Mouse (Mus musculus): ENCODE measurements around the gene Pcsk4. TPM values are rescaled to one million over a fixed set of nuclear protein-coding genes. Genes with fewer than 3 reads are reported as not detected.

The Pcsk4 gene
- total and polyA plus RNA-seq, 2 experiments from 2014 or later, result 3.8 to 11.8 TPM

DNA sequence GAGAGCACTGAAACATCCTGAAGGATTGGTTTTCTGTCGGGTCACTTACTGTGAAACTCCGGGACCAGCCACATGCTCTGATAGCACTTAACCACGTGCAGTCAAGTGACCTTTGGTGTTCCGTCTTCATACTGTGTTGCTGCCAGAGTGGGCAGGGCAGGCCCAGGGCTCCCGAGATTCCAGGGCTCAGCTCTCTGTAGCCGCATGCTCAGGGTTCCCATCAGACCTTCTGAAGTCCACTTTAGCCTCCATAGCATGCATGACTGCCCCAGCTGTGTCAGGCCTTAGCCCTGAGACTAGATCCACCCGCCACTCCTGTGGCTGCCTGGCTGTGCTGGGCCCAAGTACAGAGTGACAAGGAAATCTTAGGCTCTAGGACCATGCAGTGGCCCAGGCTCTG lies 48.0 kb downstream of the Pcsk4 start:
- peaks cover 67% of the 10 kb centered on the region for H3K36me3 ChIP-seq (ENCODE audit: insufficient read depth, low read length)
- no peak overlapping the region for H3K4me2 ChIP-seq (ENCODE audit: low read depth, low read length)
- no peak; the same call in 1 of the 2 replicates for ATAC-seq
- H3K4me3 ChIP-seq (ENCODE audit: low read length), result no peak overlapping the region
- DNase-seq (ENCODE audit: low spot score), result no peak
- H3K4me1 ChIP-seq (ENCODE audit: insufficient read depth, low read length), result no peaks in the 10 kb centered on the region
- 78% methylated on average over 7 of the region's 7 CpGs for WGBS
- H3K9me3 ChIP-seq (ENCODE audit: low read length), result no peaks in the 10 kb centered on the region
- H3K27me3 ChIP-seq (ENCODE audit: insufficient read depth, low read length), result no peaks in the 10 kb centered on the region
- TF ChIP-seq CTCF (IDR thresholded peaks at IDR 0.05; ENCODE audit: low read depth), result no peak
- no peak overlapping the region for H3K9ac ChIP-seq (replicated peaks; ENCODE audit: low read length)
- peak overlapping the region; percentile 32; the same call in 1 of the 2 replicates for H3K27ac ChIP-seq

DNA sequence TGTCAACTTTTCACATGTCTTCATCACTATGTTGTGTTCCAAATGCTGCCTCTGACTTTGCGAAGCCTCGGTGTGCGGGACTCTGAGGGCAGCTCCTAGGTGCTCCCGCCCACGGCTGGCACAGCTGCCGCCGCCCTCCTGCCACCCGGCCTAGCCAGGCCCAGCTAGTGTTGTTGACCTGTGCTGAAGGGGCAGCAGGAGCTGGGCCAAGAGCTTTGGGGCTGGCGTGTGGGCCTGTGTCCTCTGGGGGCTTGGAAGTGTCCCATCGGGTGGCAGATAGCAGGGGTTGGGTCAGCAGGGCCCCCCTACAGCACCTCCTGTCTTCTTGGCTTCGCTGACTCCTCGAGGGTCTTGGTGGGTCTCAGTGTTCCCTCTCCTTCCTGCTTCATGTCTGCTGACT lies 50.0 kb downstream of the Pcsk4 start:
- Histone ChIP-seq H3K9me3 (ENCODE audit: low read length) (no peaks in the 10 kb centered on the region), H3K27me3 (ENCODE audit: insufficient read depth, low read length) (no peaks in the 10 kb centered on the region), H3K4me1 (ENCODE audit: insufficient read depth, low read length) (no peaks in the 10 kb centered on the region), H3K4me2 (ENCODE audit: low read depth, low read length) (no peak overlapping the region), H3K9ac (replicated peaks; ENCODE audit: low read length) (no peak overlapping the region), H3K27ac (no peak overlapping the region), H3K4me3 (ENCODE audit: low read length) (no peak overlapping the region), H3K36me3 (ENCODE audit: insufficient read depth, low read length) (peaks cover 64% of the 10 kb centered on the region)
- no peak for DNase-seq (ENCODE audit: low spot score)
- ATAC-seq, result no peak
- WGBS, result 89% methylated on average over 12 of the region's 12 CpGs
- TF ChIP-seq CTCF (IDR thresholded peaks at IDR 0.05; ENCODE audit: low read depth), result no peak

DNA sequence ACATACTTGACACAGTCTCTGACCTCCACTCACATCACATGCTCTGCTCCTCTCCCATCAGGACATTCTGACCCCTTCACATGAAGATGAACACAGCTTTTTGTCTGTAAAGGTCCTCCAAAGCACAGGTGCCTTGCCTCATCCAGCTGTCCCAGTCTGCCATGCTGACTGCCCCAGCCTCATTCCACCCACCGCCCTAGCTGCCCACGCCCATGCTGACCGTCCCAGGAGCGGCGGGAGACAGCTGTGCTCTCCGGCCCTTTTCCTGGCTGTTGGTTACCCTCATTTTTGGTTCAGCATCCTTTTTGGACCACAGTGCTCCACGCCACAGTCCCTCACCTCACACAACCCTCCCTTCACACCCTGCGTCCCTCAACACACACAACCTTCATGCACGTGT lies 50.9 kb downstream of the Pcsk4 start:
- no peaks in the 10 kb centered on the region for H3K27me3 ChIP-seq (ENCODE audit: insufficient read depth, low read length)
- H3K4me1 ChIP-seq (ENCODE audit: insufficient read depth, low read length), result no peaks in the 10 kb centered on the region
- H3K9me3 ChIP-seq (ENCODE audit: low read length), result no peaks in the 10 kb centered on the region
- peaks cover 56% of the 10 kb centered on the region for H3K36me3 ChIP-seq (ENCODE audit: insufficient read depth, low read length)
- ATAC-seq (no peak), DNase-seq (ENCODE audit: low spot score) (no peak)
- no peak for TF ChIP-seq CTCF (IDR thresholded peaks at IDR 0.05; ENCODE audit: low read depth)
- WGBS, result 94% methylated on average over 9 of the region's 9 CpGs
- H3K9ac ChIP-seq (replicated peaks; ENCODE audit: low read length), result no peak overlapping the region
- H3K4me2 ChIP-seq (ENCODE audit: low read depth, low read length), result no peak overlapping the region
- H3K4me3 ChIP-seq (ENCODE audit: low read length), result no peak overlapping the region
- no peak overlapping the region for H3K27ac ChIP-seq

DNA sequence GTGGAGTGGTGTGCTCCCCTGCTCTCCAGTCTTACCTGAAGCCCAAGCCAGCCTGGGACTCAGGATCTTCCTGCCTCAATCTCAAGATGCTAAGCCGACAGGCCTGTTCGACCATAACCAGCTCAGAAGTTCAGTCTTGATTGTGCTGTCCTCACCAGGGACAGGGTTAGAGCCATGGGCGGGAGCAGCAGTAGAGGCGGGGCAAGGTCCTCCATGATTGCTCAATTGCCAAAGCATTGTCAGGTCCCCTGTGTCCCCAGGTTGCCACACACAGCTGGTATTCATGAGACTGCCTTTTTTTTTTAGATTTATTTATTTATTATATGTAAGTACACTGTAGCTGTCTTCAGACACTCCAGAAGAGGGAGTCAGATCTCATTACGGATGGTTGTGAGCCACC lies 53.1 kb downstream of the Pcsk4 start:
- Histone ChIP-seq H3K9me3 (ENCODE audit: low read length) (no peaks in the 10 kb centered on the region), H3K9ac (replicated peaks; ENCODE audit: low read length) (no peak overlapping the region), H3K27me3 (ENCODE audit: insufficient read depth, low read length) (no peaks in the 10 kb centered on the region), H3K4me3 (ENCODE audit: low read length) (no peak overlapping the region), H3K4me1 (ENCODE audit: insufficient read depth, low read length) (no peaks in the 10 kb centered on the region), H3K27ac (no peak overlapping the region), H3K4me2 (ENCODE audit: low read depth, low read length) (no peak overlapping the region), H3K36me3 (ENCODE audit: insufficient read depth, low read length) (peaks cover 45% of the 10 kb centered on the region)
- WGBS, result 91% methylated on average over 4 of the region's 5 CpGs
- no peak for DNase-seq (ENCODE audit: low spot score)
- TF ChIP-seq CTCF (IDR thresholded peaks at IDR 0.05; ENCODE audit: low read depth), result no peak
- no peak for ATAC-seq

DNA sequence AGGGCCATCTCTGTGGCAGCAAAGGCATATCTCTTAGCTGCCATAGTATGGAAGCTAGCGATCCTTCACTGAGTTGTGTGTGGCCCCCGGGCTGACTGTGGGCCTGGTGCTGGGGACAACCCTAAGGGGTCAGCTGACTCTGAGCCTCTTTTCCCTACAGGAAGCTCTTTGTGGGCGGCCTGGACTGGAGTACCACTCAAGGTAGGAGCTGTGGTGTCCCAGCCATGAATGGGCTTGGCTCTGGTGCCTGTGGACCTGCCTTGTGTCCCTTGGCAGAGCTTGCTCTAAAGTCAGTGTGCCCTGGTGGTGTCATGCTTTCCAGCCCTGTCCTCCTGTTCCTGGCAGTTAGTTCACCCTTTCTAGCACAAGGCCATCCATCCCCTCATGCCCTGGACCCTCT lies 55.5 kb downstream of the Pcsk4 start:
- TF ChIP-seq CTCF (IDR thresholded peaks at IDR 0.05; ENCODE audit: low read depth), result no peak
- peaks cover 31% of the 10 kb centered on the region for H3K36me3 ChIP-seq (ENCODE audit: insufficient read depth, low read length)
- no peaks in the 10 kb centered on the region for H3K27me3 ChIP-seq (ENCODE audit: insufficient read depth, low read length)
- peaks cover 6% of the 10 kb centered on the region; the same call in 1 of the 2 replicates for H3K4me1 ChIP-seq (ENCODE audit: insufficient read depth, low read length)
- no peak for DNase-seq (ENCODE audit: low spot score)
- H3K4me3 ChIP-seq (ENCODE audit: low read length), result no peak overlapping the region
- H3K9me3 ChIP-seq (ENCODE audit: low read length), result no peaks in the 10 kb centered on the region
- no peak for ATAC-seq
- 89% methylated on average over 3 of the region's 3 CpGs for WGBS
- H3K4me2 ChIP-seq (ENCODE audit: low read depth, low read length), result no peak overlapping the region
- no peak overlapping the region for H3K9ac ChIP-seq (replicated peaks; ENCODE audit: low read length)
- H3K27ac ChIP-seq, result no peak overlapping the region

DNA sequence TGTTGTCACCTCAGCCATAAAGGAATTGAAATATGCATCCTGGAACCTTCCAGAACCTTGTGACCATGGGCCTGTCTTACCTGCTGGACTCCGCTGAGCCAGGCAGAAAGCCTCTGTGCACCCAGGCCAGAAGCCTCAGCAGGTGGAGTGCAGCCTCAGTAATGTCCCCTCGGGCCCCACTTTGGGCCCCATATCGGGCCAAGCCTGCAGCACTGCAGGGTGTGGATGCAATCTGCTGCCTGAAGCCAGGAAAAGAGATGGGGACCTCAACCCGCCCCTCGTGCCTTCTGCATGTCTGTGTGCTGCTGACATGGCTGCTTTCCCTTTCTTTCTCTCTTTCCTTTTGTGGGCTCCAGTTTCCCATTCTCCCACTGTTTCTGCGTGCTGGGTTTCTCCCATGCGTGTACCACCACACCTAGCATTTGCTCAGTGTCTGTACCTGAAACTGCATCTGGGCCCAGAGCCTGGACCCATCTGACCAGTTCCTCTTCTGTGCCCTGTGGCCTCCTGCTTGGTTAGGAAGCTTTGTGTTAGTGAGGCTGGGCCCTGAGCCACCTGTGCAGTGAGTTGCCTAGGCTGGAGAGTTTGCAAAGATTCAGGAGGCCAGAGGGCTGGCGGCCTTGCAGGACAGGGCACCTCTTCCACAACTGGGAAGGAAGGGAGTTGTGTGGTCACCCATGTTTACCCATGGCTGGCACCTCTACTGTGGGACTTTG lies 57.3 kb downstream of the Pcsk4 start:
- no peak for ATAC-seq
- Histone ChIP-seq H3K27me3 (ENCODE audit: insufficient read depth, low read length) (no peaks in the 10 kb centered on the region), H3K4me2 (ENCODE audit: low read depth, low read length) (no peak overlapping the region), H3K36me3 (ENCODE audit: insufficient read depth, low read length) (peaks cover 18% of the 10 kb centered on the region), H3K4me3 (ENCODE audit: low read length) (no peak overlapping the region), H3K9me3 (ENCODE audit: low read length) (no peaks in the 10 kb centered on the region), H3K9ac (replicated peaks; ENCODE audit: low read length) (no peak overlapping the region; the same call in 1 of the 2 replicates), H3K27ac (no peak overlapping the region), H3K4me1 (ENCODE audit: insufficient read depth, low read length) (peaks cover 20% of the 10 kb centered on the region)
- DNase-seq (ENCODE audit: low spot score), result no peak
- 85% methylated on average over 8 of the region's 8 CpGs for WGBS
- no peak for TF ChIP-seq CTCF (IDR thresholded peaks at IDR 0.05; ENCODE audit: low read depth)

Small RNA genes lying within 50 kb of the gene (microRNA-seq; reads per million reads assigned to microRNA genes)
- gene Mir6911, result 1.4 to 2.6 reads per million in 2 experiments

Other genes with a start within 250 kb of the Pcsk4 start
- gene Sbno2, start 223.9 kb downstream of the Pcsk4 start, total RNA-seq (2014; rRNA removed), result 22.8 and 23.7 TPM in 2 replicates
- gene Sbno2, start 223.9 kb downstream of the Pcsk4 start, polyA plus RNA-seq (2015; fragmentation: Nextera tagmentation; extraction: Ambion mirVana), result 6.9 and 7.8 TPM in 2 replicates
- 86.4 and 86.6 TPM in 2 replicates for gene Stk11, start 213.7 kb downstream of the Pcsk4 start, total RNA-seq (2014; rRNA removed)
- gene Stk11, start 213.7 kb downstream of the Pcsk4 start, polyA plus RNA-seq (2015; fragmentation: Nextera tagmentation; extraction: Ambion mirVana), result 13.9 and 15.0 TPM in 2 replicates
- 273 and 303 TPM in 2 replicates for gene Atp5d, start 190.9 kb downstream of the Pcsk4 start, total RNA-seq (2014; rRNA removed)
- 733 and 736 TPM in 2 replicates for gene Atp5d, start 190.9 kb downstream of the Pcsk4 start, polyA plus RNA-seq (2015; fragmentation: Nextera tagmentation; extraction: Ambion mirVana)
- gene Cbarp, start 188.7 kb downstream of the Pcsk4 start, total RNA-seq (2014; rRNA removed), result 270 and 288 TPM in 2 replicates
- gene Cbarp, start 188.7 kb downstream of the Pcsk4 start, polyA plus RNA-seq (2015; fragmentation: Nextera tagmentation; extraction: Ambion mirVana), result 95.5 and 106 TPM in 2 replicates
- gene Midn, start 181.2 kb downstream of the Pcsk4 start, total RNA-seq (2014; rRNA removed), result 146 and 172 TPM in 2 replicates
- 14.7 and 15.8 TPM in 2 replicates for gene Midn, start 181.2 kb downstream of the Pcsk4 start, polyA plus RNA-seq (2015; fragmentation: Nextera tagmentation; extraction: Ambion mirVana)
- 257 and 261 TPM in 2 replicates for gene Cirbp, start 163.5 kb downstream of the Pcsk4 start, total RNA-seq (2014; rRNA removed)
- 730 and 732 TPM in 2 replicates for gene Cirbp, start 163.5 kb downstream of the Pcsk4 start, polyA plus RNA-seq (2015; fragmentation: Nextera tagmentation; extraction: Ambion mirVana)
- 2.6 and 3.2 TPM in 2 replicates for gene 1600002K03Rik, start 156.6 kb downstream of the Pcsk4 start, total RNA-seq (2014; rRNA removed)
- 4.3 and 4.4 TPM in 2 replicates for gene 1600002K03Rik, start 156.6 kb downstream of the Pcsk4 start, polyA plus RNA-seq (2015; fragmentation: Nextera tagmentation; extraction: Ambion mirVana)
- 24.0 and 32.8 TPM in 2 replicates for gene Efna2, start 150.0 kb downstream of the Pcsk4 start, total RNA-seq (2014; rRNA removed)
- 23.2 and 23.8 TPM in 2 replicates for gene Efna2, start 150.0 kb downstream of the Pcsk4 start, polyA plus RNA-seq (2015; fragmentation: Nextera tagmentation; extraction: Ambion mirVana)
- gene Mum1, start 103.1 kb downstream of the Pcsk4 start, total RNA-seq (2014; rRNA removed), result 41.5 and 49.3 TPM in 2 replicates
- gene Mum1, start 103.1 kb downstream of the Pcsk4 start, polyA plus RNA-seq (2015; fragmentation: Nextera tagmentation; extraction: Ambion mirVana), result 45.8 and 45.9 TPM in 2 replicates
- gene Ndufs7, start 80.4 kb downstream of the Pcsk4 start, total RNA-seq (2014; rRNA removed), result 246 and 291 TPM in 2 replicates
- gene Ndufs7, start 80.4 kb downstream of the Pcsk4 start, polyA plus RNA-seq (2015; fragmentation: Nextera tagmentation; extraction: Ambion mirVana), result 410 and 430 TPM in 2 replicates
- 40.9 and 44.5 TPM in 2 replicates for gene Gamt, start 68.5 kb downstream of the Pcsk4 start, total RNA-seq (2014; rRNA removed)
- gene Gamt, start 68.5 kb downstream of the Pcsk4 start, polyA plus RNA-seq (2015; fragmentation: Nextera tagmentation; extraction: Ambion mirVana), result 32.4 and 35.9 TPM in 2 replicates
- 79.1 and 104 TPM in 2 replicates for gene Dazap1, start 68.0 kb downstream of the Pcsk4 start, total RNA-seq (2014; rRNA removed)
- gene Dazap1, start 68.0 kb downstream of the Pcsk4 start, polyA plus RNA-seq (2015; fragmentation: Nextera tagmentation; extraction: Ambion mirVana), result 38.5 and 39.4 TPM in 2 replicates
- 1,031 and 1,483 TPM in 2 replicates for gene Rps15, start 37.0 kb downstream of the Pcsk4 start, total RNA-seq (2014; rRNA removed)
- gene Rps15, start 37.0 kb downstream of the Pcsk4 start, polyA plus RNA-seq (2015; fragmentation: Nextera tagmentation; extraction: Ambion mirVana), result 676 and 682 TPM in 2 replicates
- 358 and 374 TPM in 2 replicates for gene Apc2, start 33.5 kb downstream of the Pcsk4 start, total RNA-seq (2014; rRNA removed)
- gene Apc2, start 33.5 kb downstream of the Pcsk4 start, polyA plus RNA-seq (2015; fragmentation: Nextera tagmentation; extraction: Ambion mirVana), result 81.3 and 97.6 TPM in 2 replicates
- gene 2310011J03Rik, start 9.0 kb downstream of the Pcsk4 start, total RNA-seq (2014; rRNA removed), result 28.9 and 36.0 TPM in 2 replicates
- gene 2310011J03Rik, start 9.0 kb downstream of the Pcsk4 start, polyA plus RNA-seq (2015; fragmentation: Nextera tagmentation; extraction: Ambion mirVana), result 35.7 and 38.4 TPM in 2 replicates
- gene Reep6, start 455 bp upstream of the Pcsk4 start, total RNA-seq (2014; rRNA removed), result 3.7 TPM in 2 replicates
- gene Reep6, start 455 bp upstream of the Pcsk4 start, polyA plus RNA-seq (2015; fragmentation: Nextera tagmentation; extraction: Ambion mirVana), result 5.2 and 5.5 TPM in 2 replicates
- 0.18 and 1.0 TPM in 2 replicates for gene Adamtsl5, start 18.9 kb upstream of the Pcsk4 start, total RNA-seq (2014; rRNA removed)
- 0.91 and 1.2 TPM in 2 replicates for gene Adamtsl5, start 18.9 kb upstream of the Pcsk4 start, polyA plus RNA-seq (2015; fragmentation: Nextera tagmentation; extraction: Ambion mirVana)
- gene Plk5, start 27.0 kb upstream of the Pcsk4 start, total RNA-seq (2014; rRNA removed), result 15.7 and 18.3 TPM in 2 replicates
- 8.9 and 9.3 TPM in 2 replicates for gene Plk5, start 27.0 kb upstream of the Pcsk4 start, polyA plus RNA-seq (2015; fragmentation: Nextera tagmentation; extraction: Ambion mirVana)
- 129 and 145 TPM in 2 replicates for gene Mex3d, start 58.2 kb upstream of the Pcsk4 start, total RNA-seq (2014; rRNA removed)
- gene Mex3d, start 58.2 kb upstream of the Pcsk4 start, polyA plus RNA-seq (2015; fragmentation: Nextera tagmentation; extraction: Ambion mirVana), result 11.6 and 14.2 TPM in 2 replicates
- 48.2 and 50.4 TPM in 2 replicates for gene Mbd3, start 70.1 kb upstream of the Pcsk4 start, total RNA-seq (2014; rRNA removed)
- 166 and 175 TPM in 2 replicates for gene Mbd3, start 70.1 kb upstream of the Pcsk4 start, polyA plus RNA-seq (2015; fragmentation: Nextera tagmentation; extraction: Ambion mirVana)
- 369 and 391 TPM in 2 replicates for gene Uqcr11, start 77.3 kb upstream of the Pcsk4 start, total RNA-seq (2014; rRNA removed)
- gene Uqcr11, start 77.3 kb upstream of the Pcsk4 start, polyA plus RNA-seq (2015; fragmentation: Nextera tagmentation; extraction: Ambion mirVana), result 897 and 981 TPM in 2 replicates
- gene Tcf3, start 104.1 kb upstream of the Pcsk4 start, total RNA-seq (2014; rRNA removed), result 132 TPM in 2 replicates
- 36.2 and 36.4 TPM in 2 replicates for gene Tcf3, start 104.1 kb upstream of the Pcsk4 start, polyA plus RNA-seq (2015; fragmentation: Nextera tagmentation; extraction: Ambion mirVana)
- 2.5 and 5.0 TPM in 2 replicates for gene Onecut3, start 165.3 kb upstream of the Pcsk4 start, total RNA-seq (2014; rRNA removed)
- 0.57 and 0.74 TPM in 2 replicates for gene Onecut3, start 165.3 kb upstream of the Pcsk4 start, polyA plus RNA-seq (2015; fragmentation: Nextera tagmentation; extraction: Ambion mirVana)
- 0.61 and 1.1 TPM in 2 replicates for gene Atp8b3, start 209.6 kb upstream of the Pcsk4 start, total RNA-seq (2014; rRNA removed)
- gene Atp8b3, start 209.6 kb upstream of the Pcsk4 start, polyA plus RNA-seq (2015; fragmentation: Nextera tagmentation; extraction: Ambion mirVana), result 0.96 and 1.2 TPM in 2 replicates
- 47.2 and 51.0 TPM in 2 replicates for gene Rexo1, start 232.1 kb upstream of the Pcsk4 start, total RNA-seq (2014; rRNA removed)
- 25.1 and 27.6 TPM in 2 replicates for gene Rexo1, start 232.1 kb upstream of the Pcsk4 start, polyA plus RNA-seq (2015; fragmentation: Nextera tagmentation; extraction: Ambion mirVana)
- gene Klf16, start 247.8 kb upstream of the Pcsk4 start, total RNA-seq (2014; rRNA removed), result 16.6 and 17.0 TPM in 2 replicates
- 8.2 and 8.6 TPM in 2 replicates for gene Klf16, start 247.8 kb upstream of the Pcsk4 start, polyA plus RNA-seq (2015; fragmentation: Nextera tagmentation; extraction: Ambion mirVana)